Mouse (Mus musculus) MEL (cell line): ENCODE measurements at regions not wholly inside any gene's neighbourhood (a gene's known extent, or its start where the extent isn't known, plus 50 kb on each side); places are given as distances from the start of the nearest gene placed in this dataset.

Experiments used
- DNase-seq: peaks from one replicate; pipeline ENCODE4 v3.0.0; 2011; ENCODE audit warnings: low read depth, low spot score
- H3K27ac ChIP-seq: 2 replicates; pipeline ENCODE4 v1.5.1; 2012; ENCODE audit warnings: low read depth, mild to moderate bottlenecking, control low read depth, low read length, moderate library complexity; ENCODE audit not compliant: control insufficient read depth
- H3K27me3 ChIP-seq, 2 experiments: fragments of 150-350 bp in 1 of 2; sonication (generic) in 1 of 2; 2 replicates each; pipeline ENCODE4 v1.6.1; 2012; ENCODE audit warnings: low read length in 2 of 2, mild to moderate bottlenecking in 2 of 2, improper control_type of control experiment in 1 of 2, moderate library complexity in 1 of 2; ENCODE audit not compliant: insufficient read depth in 2 of 2, control insufficient read depth in 1 of 2
- H3K36me3 ChIP-seq, 2 experiments: 2 replicates each; pipeline ENCODE4 v1.6.1; 2012 to 2014; ENCODE audit warnings: low read length in 2 of 2, improper control_type of control experiment in 1 of 2, inconsistent platforms in 1 of 2, mild to moderate bottlenecking in 1 of 2; ENCODE audit not compliant: insufficient read depth in 2 of 2, control insufficient read depth in 1 of 2
- H3K4me1 ChIP-seq, 2 experiments: fragments of 150-350 bp in 1 of 2; sonication (generic) in 1 of 2; 2 replicates each; pipeline ENCODE4 v1.6.1; 2012; ENCODE audit warnings: low read length in 2 of 2, improper control_type of control experiment in 1 of 2, mild to moderate bottlenecking in 1 of 2; ENCODE audit not compliant: insufficient read depth in 2 of 2, control insufficient read depth in 1 of 2
- H3K4me3 ChIP-seq, 2 experiments: fragments of 150-350 bp in 1 of 2; sonication (generic) in 1 of 2; 2 replicates each; pipeline ENCODE4 v1.5.1; 2012; ENCODE audit warnings: low read depth in 2 of 2, low read length in 2 of 2, mild to moderate bottlenecking in 2 of 2, moderate library complexity in 2 of 2, control low read depth in 1 of 2, improper control_type of control experiment in 1 of 2; ENCODE audit not compliant: control insufficient read depth in 1 of 2, insufficient read depth in 1 of 2
- H3K79me2 ChIP-seq: 2 replicates; pipeline ENCODE4 v1.6.1; 2012; ENCODE audit warnings: mild to moderate bottlenecking, low read length, moderate library complexity; ENCODE audit not compliant: control insufficient read depth, poor library complexity, insufficient read depth
- H3K9ac ChIP-seq: 2 replicates; pipeline ENCODE4 v1.6.1; 2012; ENCODE audit warnings: low read depth, mild to moderate bottlenecking, control low read depth, low read length, moderate library complexity; ENCODE audit not compliant: control insufficient read depth, poor library complexity, severe bottlenecking
- H3K9me3 ChIP-seq: fragments of 150-350 bp; sonication (generic); replicated peaks from 2 replicates; pipeline ENCODE4 v1.6.1; 2012; ENCODE audit warnings: mild to moderate bottlenecking, low read length, improper control_type of control experiment, moderate library complexity; ENCODE audit not compliant: insufficient read depth
- BHLHE40 ChIP-seq: IDR thresholded peaks from 2 replicates; pipeline ENCODE4 v1.6.1; 2012; ENCODE audit warnings: low read depth, mild to moderate bottlenecking, inconsistent platforms, low read length, improper control_type of control experiment, borderline replicate concordance
- CHD2 ChIP-seq: IDR thresholded peaks from 2 replicates; pipeline ENCODE4 v1.6.1; 2011; ENCODE audit warnings: low read length, improper control_type of control experiment
- CTCF ChIP-seq, 3 experiments: IDR thresholded peaks in 2 of 3; conservative IDR thresholded peaks in 1 of 3; 2 replicates each; pipeline ENCODE4 v1.5.1; 2011 to 2012; ENCODE audit warnings: low read length in 3 of 3, low read depth in 2 of 3, mild to moderate bottlenecking in 2 of 3, improper control_type of control experiment in 1 of 3, inconsistent platforms in 1 of 3, mixed read lengths in 1 of 3, moderate library complexity in 1 of 3; ENCODE audit not compliant: control insufficient read depth in 1 of 3, insufficient read depth in 1 of 3, poor library complexity in 1 of 3, severe bottlenecking in 1 of 3
- ELF1 ChIP-seq: IDR thresholded peaks from 2 replicates; pipeline ENCODE4 v1.6.1; 2014; ENCODE audit warnings: low read depth, mild to moderate bottlenecking, inconsistent platforms, low read length, improper control_type of control experiment, moderate library complexity
- ETS1 ChIP-seq: IDR thresholded peaks from 2 replicates; pipeline ENCODE4 v1.6.1; 2012; ENCODE audit warnings: low read depth, mild to moderate bottlenecking, inconsistent platforms, low read length, improper control_type of control experiment, moderate library complexity
- HCFC1 ChIP-seq: IDR thresholded peaks from 2 replicates; pipeline ENCODE4 v1.6.1; 2012; ENCODE audit warnings: low read depth, mild to moderate bottlenecking, inconsistent platforms, low read length, improper control_type of control experiment, moderate library complexity
- JUND ChIP-seq: IDR thresholded peaks from 2 replicates; pipeline ENCODE4 v1.6.1; 2011; ENCODE audit warnings: low read depth, mild to moderate bottlenecking, improper control_type of control experiment, low read length
- MAFK ChIP-seq: IDR thresholded peaks from 2 replicates; pipeline ENCODE4 v1.6.1; 2011; ENCODE audit warnings: low read depth, mild to moderate bottlenecking, low read length, improper control_type of control experiment, borderline replicate concordance
- MEF2A ChIP-seq: IDR thresholded peaks from 2 replicates; pipeline ENCODE4 v1.6.1; 2014; ENCODE audit warnings: low read depth, mild to moderate bottlenecking, inconsistent platforms, low read length, improper control_type of control experiment; ENCODE audit not compliant: poor library complexity, insufficient replicate concordance, severe bottlenecking; ENCODE audit errors: extremely low read depth
- MXI1 ChIP-seq: IDR thresholded peaks from 2 replicates; pipeline ENCODE4 v1.6.1; 2011; ENCODE audit warnings: mild to moderate bottlenecking, low read depth, low read length, improper control_type of control experiment
- NELFE ChIP-seq: IDR thresholded peaks from 2 replicates; pipeline ENCODE4 v1.6.1; 2011; ENCODE audit warnings: low read depth, low read length, improper control_type of control experiment
- POLR2A ChIP-seq, 2 experiments: IDR thresholded peaks; 2 replicates each; pipeline ENCODE4 v1.6.1; 2011 to 2012; ENCODE audit warnings: low read length in 2 of 2, mild to moderate bottlenecking in 2 of 2, control low read depth in 1 of 2, improper control_type of control experiment in 1 of 2, low read depth in 1 of 2, moderate library complexity in 1 of 2; ENCODE audit not compliant: control insufficient read depth in 1 of 2, insufficient read depth in 1 of 2, poor library complexity in 1 of 2
- POLR2AphosphoS2 ChIP-seq: IDR thresholded peaks from 2 replicates; pipeline ENCODE4 v1.6.1; 2011; ENCODE audit warnings: low read length, improper control_type of control experiment
- POLR2AphosphoS5 ChIP-seq: IDR thresholded peaks from 2 replicates; pipeline ENCODE4 v1.6.1; 2012; ENCODE audit warnings: low read depth, borderline replicate concordance, mild to moderate bottlenecking, inconsistent platforms, low read length, moderate library complexity, mixed read lengths
- RAD21 ChIP-seq: IDR thresholded peaks from 2 replicates; pipeline ENCODE4 v1.6.1; 2011; ENCODE audit warnings: mild to moderate bottlenecking, low read depth, low read length, improper control_type of control experiment
- SIN3A ChIP-seq: IDR thresholded peaks from 2 replicates; pipeline ENCODE4 v1.6.1; 2012; ENCODE audit warnings: low read length, improper control_type of control experiment, inconsistent platforms
- SMC3 ChIP-seq: IDR thresholded peaks from 2 replicates; pipeline ENCODE4 v1.6.1; 2011; ENCODE audit warnings: low read depth, low read length, improper control_type of control experiment
- TBP ChIP-seq: IDR thresholded peaks from 2 replicates; pipeline ENCODE4 v1.8.0; 2011; ENCODE audit warnings: low read depth, low read length, improper control_type of control experiment
- ZC3H11A ChIP-seq: IDR thresholded peaks from 2 replicates; pipeline ENCODE4 v1.6.1; 2012; ENCODE audit warnings: low read depth, mild to moderate bottlenecking, inconsistent platforms, low read length, improper control_type of control experiment

- TF ChIP-seq SIN3A (no peak), RAD21 (peak; percentile 53), SMC3 (peak; percentile 70), CTCF (IDR thresholded peaks at IDR 0.05 in 2 of 3, conservative IDR thresholded peaks at IDR 0.05 in 1 of 3; ENCODE audit: control insufficient read depth in 1 of 3, insufficient read depth in 1 of 3, low read depth in 2 of 3, low read length in 3 of 3, poor library complexity in 1 of 3, severe bottlenecking in 1 of 3) (peak; percentile 45 to 100 (median 66); a peak in 5 of 6 replicates), ZC3H11A (peak; percentile 38; the same call in 1 of the 2 replicates), POLR2A (IDR thresholded peaks at IDR 0.05; ENCODE audit: control insufficient read depth in 1 of 2, insufficient read depth in 1 of 2, low read depth in 1 of 2, low read length in 2 of 2, poor library complexity in 1 of 2) (no peak), TBP (no peak), MAFK (peak; percentile 70; the same call in 1 of the 2 replicates), ELF1 (peak; percentile 28; the same call in 1 of the 2 replicates)
- Histone ChIP-seq H3K27me3 (no peaks in the 10 kb centered on the region), H3K9me3 (no peaks in the 10 kb centered on the region), H3K79me2 (no peaks in the 10 kb centered on the region), H3K36me3 (no peaks in the 10 kb centered on the region), H3K4me1 (no peaks in the 10 kb centered on the region), H3K4me3 (no peak overlapping the region), H3K9ac (no peak overlapping the region), H3K27ac (no peak overlapping the region)
- peak; percentile 55 for DNase-seq
These were observed 231.7 kb upstream of the Ank start for GRCm38 (mm10) chr15:27234770-27235169.

DNA sequence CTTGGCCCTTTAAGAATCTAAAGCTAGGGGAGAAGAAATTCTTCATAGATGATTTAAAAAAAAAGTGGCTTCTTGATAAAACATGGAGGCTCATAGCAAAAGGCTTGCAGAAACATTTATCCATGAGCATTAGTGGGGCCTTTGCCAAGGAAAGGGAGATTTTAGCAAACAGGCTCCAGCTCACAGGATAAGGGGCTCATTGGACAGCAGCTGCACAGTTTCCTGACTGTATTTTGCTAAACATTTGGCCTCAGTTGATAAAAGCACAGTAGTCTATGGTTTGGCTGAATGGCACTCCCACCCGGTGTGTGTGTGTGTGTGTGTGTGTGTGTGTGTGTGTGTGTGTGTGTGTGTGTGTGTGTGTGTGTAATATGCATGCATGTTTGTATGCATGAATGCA, 228.2 kb upstream of the Ank start:
- no peak overlapping the region for H3K4me3 ChIP-seq
- no peak overlapping the region for H3K9ac ChIP-seq
- H3K9me3 ChIP-seq, result no peaks in the 10 kb centered on the region
- no peak for TF ChIP-seq BHLHE40
- TF ChIP-seq CHD2, result no peak
- TF ChIP-seq NELFE, result no peak
- H3K36me3 ChIP-seq, result no peaks in the 10 kb centered on the region
- H3K4me1 ChIP-seq, result no peaks in the 10 kb centered on the region
- no peak overlapping the region for H3K27ac ChIP-seq
- H3K79me2 ChIP-seq, result no peaks in the 10 kb centered on the region
- no peaks in the 10 kb centered on the region for H3K27me3 ChIP-seq
- DNase-seq, result no peak

DNA sequence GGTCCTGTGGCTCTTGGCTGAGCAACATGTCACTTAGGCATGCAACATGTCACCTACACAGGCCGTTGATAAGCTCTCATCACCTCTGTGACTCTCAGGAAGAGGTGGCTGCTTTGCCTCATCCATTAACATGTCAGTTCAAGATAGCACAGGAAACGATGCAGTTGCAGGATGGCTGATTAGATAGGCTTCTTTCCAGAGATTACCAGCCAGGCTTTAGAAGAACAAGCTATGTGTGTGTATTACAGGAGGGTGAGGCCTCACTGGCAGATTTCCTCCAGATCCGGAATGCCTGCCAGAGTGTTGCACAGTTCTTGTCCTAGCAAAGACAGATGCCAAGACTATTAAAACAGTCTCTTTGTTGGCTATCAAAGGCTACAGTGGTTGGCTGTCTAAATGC, 220.2 kb upstream of the Ank start:
- Histone ChIP-seq H3K9ac (no peak overlapping the region), H3K27me3 (no peaks in the 10 kb centered on the region; a peak in 1 of 4 replicates), H3K27ac (no peak overlapping the region), H3K9me3 (no peaks in the 10 kb centered on the region), H3K79me2 (no peaks in the 10 kb centered on the region), H3K4me3 (no peak overlapping the region), H3K36me3 (no peaks in the 10 kb centered on the region), H3K4me1 (no peaks in the 10 kb centered on the region)
- no peak for DNase-seq
- no peak for TF ChIP-seq HCFC1
- TF ChIP-seq ETS1, result no peak
- no peak for TF ChIP-seq JUND
- TF ChIP-seq BHLHE40, result no peak
- no peak for TF ChIP-seq POLR2AphosphoS2
- TF ChIP-seq MEF2A, result no peak
- no peak for TF ChIP-seq MAFK
- no peak for TF ChIP-seq MXI1
- no peak for TF ChIP-seq POLR2AphosphoS5
